Mouse (Mus musculus): ENCODE measurements around the gene Ccdc71.

GRCm38 (mm10) chr9:108494146-108494825 is 34.0 kb downstream of the Ccdc71 start:
- TF ChIP-seq GATA1 (IDR thresholded peaks at IDR 0.05; ENCODE audit: borderline replicate concordance, low read length), result no peak
- TF ChIP-seq FLI1 (IDR thresholded peaks at IDR 0.05; ENCODE audit: low read length), result no peak
